Mouse (Mus musculus) G1E (cell line): ENCODE measurements around the gene Zcwpw1. TPM values are rescaled to one million over a fixed set of nuclear protein-coding genes. Genes with fewer than 3 reads are reported as not detected.

Experiments used
- ATAC-seq: 2 replicates; pipeline ENCODE4 v1.8.0; 2016; ENCODE audit warnings: mild to moderate bottlenecking; ENCODE audit not compliant: insufficient number of reproducible peaks, poor library complexity, low FRiP score, severe bottlenecking; ENCODE audit errors: extremely low read depth
- DNase-seq: peaks from one replicate; pipeline ENCODE4 v3.0.0; 2012; ENCODE audit warnings: low spot score
- H3K27me3 ChIP-seq: 2 replicates; pipeline ENCODE4 v1.6.1; 2012; ENCODE audit warnings: mild to moderate bottlenecking, low read length, inconsistent platforms; ENCODE audit not compliant: insufficient read depth
- H3K36me3 ChIP-seq: replicated peaks from 2 replicates; pipeline ENCODE3; 2012; ENCODE audit warnings: mild to moderate bottlenecking, inconsistent platforms
- H3K4me1 ChIP-seq: 2 replicates; pipeline ENCODE4 v1.6.1; 2012; ENCODE audit warnings: low read depth, low read length, inconsistent platforms, mixed read lengths; ENCODE audit not compliant: insufficient read depth
- H3K4me3 ChIP-seq: 2 replicates; pipeline ENCODE4 v1.5.1; 2012; ENCODE audit warnings: low read depth, mild to moderate bottlenecking, inconsistent platforms, low read length, moderate library complexity, mixed read lengths
- H3K9me3 ChIP-seq: replicated peaks from 2 replicates; pipeline ENCODE4 v1.6.1; 2012; ENCODE audit warnings: inconsistent platforms
- CTCF ChIP-seq: IDR thresholded peaks from 2 replicates; pipeline ENCODE4 v1.5.1; 2012; ENCODE audit warnings: low read depth, low read length, inconsistent platforms, mixed read lengths
- GATA1 ChIP-seq: IDR thresholded peaks from 2 replicates; pipeline ENCODE4 v1.6.1; 2012; ENCODE audit warnings: borderline replicate concordance, low read length, inconsistent platforms, mixed read lengths
- GATA2 ChIP-seq: IDR thresholded peaks from 2 replicates; pipeline ENCODE4 v1.6.1; 2012; ENCODE audit warnings: low read depth, low read length, inconsistent platforms, borderline replicate concordance
- POLR2AphosphoS5 ChIP-seq: IDR thresholded peaks from 2 replicates; pipeline ENCODE4 v1.6.1; 2012; ENCODE audit warnings: low read depth, low read length, inconsistent platforms; ENCODE audit not compliant: insufficient replicate concordance
- TAL1 ChIP-seq: conservative IDR thresholded peaks from 2 replicates; pipeline ENCODE4 v1.6.1; 2012; ENCODE audit warnings: low read depth, low read length, inconsistent platforms, mixed read lengths
- polyA plus RNA-seq: library from polyadenylated mRNA; stranded (reverse); fragments of >175 nt; gene quantifications from 2 replicates; pipeline ENCODE4 v1.2.3, GENCODE M21; 2012
- total RNA-seq, 2 experiments: library from RNA; stranded (forward) in 1 of 2; stranded (reverse) in 1 of 2; fragments of 200-1000 nt in 1 of 2; fragments of >200 nt in 1 of 2; fragmentation: Nextera tagmentation in 1 of 2; gene quantifications; 2 replicates each; pipeline ENCODE4 v1.2.3; 2014 to 2017

Gene Zcwpw1
- total and polyA plus RNA-seq, 3 experiments = 0.34 to 12.9 (median 8.4) TPM

- Histone ChIP-seq H3K27me3 (peaks cover 4% of the 10 kb centered on the region; the same call in 1 of the 2 replicates), H3K4me1 (peaks cover 26% of the 10 kb centered on the region), H3K9me3 (peaks cover 5% of the 10 kb centered on the region), H3K36me3 (peaks cover 14% of the 10 kb centered on the region), H3K4me3 (no peak overlapping the region)
- ATAC-seq (no peak), DNase-seq (no peak)
- TF ChIP-seq TAL1 (no peak), GATA1 (no peak), GATA2 (no peak), CTCF (no peak), POLR2AphosphoS5 (no peak)
Measured at GRCm38 (mm10) chr5:137788946-137789531, 1.4 kb downstream of the Zcwpw1 start.

- Histone ChIP-seq H3K4me1 (peaks cover 11% of the 10 kb centered on the region), H3K9me3 (peaks cover 5% of the 10 kb centered on the region), H3K27me3 (peaks cover 8% of the 10 kb centered on the region), H3K4me3 (no peak overlapping the region), H3K36me3 (no peaks in the 10 kb centered on the region)
- no peak for DNase-seq
- TF ChIP-seq TAL1 (no peak), POLR2AphosphoS5 (no peak), CTCF (no peak), GATA1 (no peak), GATA2 (no peak)
- no peak for ATAC-seq
Measured at GRCm38 (mm10) chr5:137791553-137791952, 4.0 kb downstream of the Zcwpw1 start.

GRCm38 (mm10) chr5:137796606-137797005 is 9.0 kb downstream of the Zcwpw1 start:
- H3K36me3 ChIP-seq = no peaks in the 10 kb centered on the region
- no peaks in the 10 kb centered on the region for H3K4me1 ChIP-seq
- ATAC-seq = no peak
- H3K9me3 ChIP-seq = no peaks in the 10 kb centered on the region
- TF ChIP-seq POLR2AphosphoS5 (no peak), TAL1 (no peak), CTCF (no peak), GATA1 (no peak), GATA2 (no peak)
- DNase-seq = no peak
- H3K4me3 ChIP-seq = no peak overlapping the region
- peaks cover 12% of the 10 kb centered on the region for H3K27me3 ChIP-seq

GRCm38 (mm10) chr5:137800917-137801316 is 13.3 kb downstream of the Zcwpw1 start:
- DNase-seq (no peak), ATAC-seq (no peak)
- Histone ChIP-seq H3K36me3 (no peaks in the 10 kb centered on the region), H3K4me1 (no peaks in the 10 kb centered on the region), H3K9me3 (no peaks in the 10 kb centered on the region), H3K4me3 (no peak overlapping the region), H3K27me3 (peaks cover 14% of the 10 kb centered on the region)
- no peak for TF ChIP-seq GATA1
- TF ChIP-seq GATA2 = no peak
- TF ChIP-seq POLR2AphosphoS5 = no peak
- no peak for TF ChIP-seq CTCF
- TF ChIP-seq TAL1 = no peak

GRCm38 (mm10) chr5:137806158-137806557 is 18.6 kb downstream of the Zcwpw1 start:
- TF ChIP-seq CTCF = no peak
- no peak for TF ChIP-seq GATA2
- no peak for TF ChIP-seq GATA1
- TF ChIP-seq POLR2AphosphoS5 = no peak
- no peak for TF ChIP-seq TAL1
- ATAC-seq (no peak), DNase-seq (no peak)
- H3K4me3 ChIP-seq = no peak overlapping the region
- H3K36me3 ChIP-seq = no peaks in the 10 kb centered on the region
- H3K4me1 ChIP-seq = no peaks in the 10 kb centered on the region
- H3K9me3 ChIP-seq = no peaks in the 10 kb centered on the region
- H3K27me3 ChIP-seq = peaks cover 9% of the 10 kb centered on the region

- no peaks in the 10 kb centered on the region for H3K4me1 ChIP-seq
- TF ChIP-seq CTCF (no peak), POLR2AphosphoS5 (no peak)
- H3K36me3 ChIP-seq = no peaks in the 10 kb centered on the region
- no peak overlapping the region for H3K4me3 ChIP-seq
- ATAC-seq (no peak), DNase-seq (no peak)
- no peaks in the 10 kb centered on the region; the same call in none of the 2 replicates for H3K27me3 ChIP-seq
- H3K9me3 ChIP-seq = no peaks in the 10 kb centered on the region
Measured at GRCm38 (mm10) chr5:137808316-137808715, 20.7 kb downstream of the Zcwpw1 start.
